Mouse (Mus musculus): Measurements from ENCODE around the gene Trank1. TPM values are rescaled to one million over a fixed set of nuclear protein-coding genes. Genes with fewer than 3 reads are reported as not detected.

Gene Trank1
- total and polyA plus RNA-seq, 2 experiments from 2014 or later, result 12.6 to 49.0 TPM

DNA sequence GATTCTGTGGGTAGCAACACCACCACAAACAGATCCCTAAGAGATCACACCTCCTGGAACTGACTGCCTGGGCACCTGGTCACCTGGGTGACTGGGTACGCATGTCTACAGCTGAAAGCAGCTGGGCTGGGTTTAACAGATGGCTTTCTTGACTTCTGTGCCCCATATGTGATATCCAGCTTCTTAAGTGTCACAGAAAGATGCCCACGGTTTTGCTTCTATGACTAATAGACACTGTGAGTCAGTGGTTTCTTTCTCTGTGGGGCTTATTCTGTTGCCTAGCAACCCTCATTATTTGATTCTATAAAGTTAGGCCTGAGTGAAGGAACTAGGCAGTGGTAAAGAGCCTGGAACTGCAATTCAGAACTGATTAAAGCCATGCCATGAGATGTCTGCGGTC lies 72.2 kb downstream of the Trank1 start:
- H3K27me3 ChIP-seq (ENCODE audit: insufficient read depth, low read length), result no peaks in the 10 kb centered on the region
- H3K36me3 ChIP-seq (ENCODE audit: insufficient read depth, low read length), result no peaks in the 10 kb centered on the region; the same call in 1 of the 2 replicates
- H3K4me3 ChIP-seq (ENCODE audit: low read length), result no peak overlapping the region
- TF ChIP-seq CTCF (IDR thresholded peaks at IDR 0.05; ENCODE audit: low read depth), result no peak
- H3K27ac ChIP-seq, result peak overlapping the region; percentile 41
- no peak overlapping the region for H3K4me2 ChIP-seq (ENCODE audit: low read depth, low read length)
- no peaks in the 10 kb centered on the region for H3K9me3 ChIP-seq (ENCODE audit: low read length)
- H3K4me1 ChIP-seq (ENCODE audit: insufficient read depth, low read length), result peaks cover 10% of the 10 kb centered on the region; the same call in 1 of the 2 replicates
- ATAC-seq (peak; percentile 50), DNase-seq (ENCODE audit: low spot score) (peak; percentile 56)
- 44% methylated on average over 3 of the region's 3 CpGs for WGBS
- no peak overlapping the region for H3K9ac ChIP-seq (replicated peaks; ENCODE audit: low read length)

DNA sequence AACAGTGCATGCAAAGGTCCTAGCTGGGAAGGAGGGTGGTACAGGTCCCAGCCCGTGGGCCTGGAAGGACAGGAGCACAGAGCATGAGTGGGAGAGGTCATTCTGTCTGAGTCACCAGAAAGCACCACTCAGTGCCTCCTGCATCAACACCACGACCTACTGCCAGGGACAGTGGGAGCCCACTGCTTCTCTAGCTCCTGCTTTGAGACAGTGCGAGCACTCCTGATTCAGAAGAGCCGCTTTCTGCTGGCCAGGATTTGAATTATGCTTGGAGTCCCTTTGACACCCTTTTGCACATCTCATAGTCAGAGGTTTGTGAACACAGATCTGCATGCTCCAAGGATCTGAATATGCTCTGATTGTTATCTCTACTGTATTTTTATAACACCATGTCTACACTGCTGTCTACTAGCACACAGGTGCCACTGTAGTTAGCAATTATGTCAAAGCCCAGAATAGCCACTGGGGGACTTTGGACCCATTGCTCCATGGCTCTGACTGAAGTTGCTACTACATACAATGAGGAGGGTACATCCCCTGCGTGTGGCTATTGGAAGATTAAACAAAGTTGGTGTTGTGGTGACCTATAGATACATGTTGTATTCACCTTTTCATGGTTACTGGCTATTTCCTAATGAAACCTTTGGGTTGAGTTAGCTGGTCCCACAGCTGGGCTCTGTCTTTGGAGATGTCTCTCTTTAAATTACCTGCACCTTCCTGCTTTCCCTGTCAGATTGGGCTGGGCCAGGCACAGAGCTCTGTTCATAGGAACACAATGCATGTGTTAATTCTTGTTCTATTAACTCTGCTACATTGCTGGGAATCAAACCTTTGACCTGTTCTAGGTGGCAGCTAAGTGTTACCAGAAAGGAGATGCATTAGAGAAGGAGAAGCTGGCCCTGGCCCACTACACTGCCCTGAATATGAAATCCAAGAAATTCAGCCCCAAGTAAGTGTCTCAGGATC lies 74.3 kb downstream of the Trank1 start:
- no peak for DNase-seq (ENCODE audit: low spot score)
- Histone ChIP-seq H3K9ac (replicated peaks; ENCODE audit: low read length) (no peak overlapping the region), H3K9me3 (ENCODE audit: low read length) (no peaks in the 10 kb centered on the region), H3K36me3 (ENCODE audit: insufficient read depth, low read length) (no peaks in the 10 kb centered on the region), H3K4me3 (ENCODE audit: low read length) (no peak overlapping the region), H3K4me2 (ENCODE audit: low read depth, low read length) (no peak overlapping the region), H3K27ac (no peak overlapping the region), H3K27me3 (ENCODE audit: insufficient read depth, low read length) (no peaks in the 10 kb centered on the region), H3K4me1 (ENCODE audit: insufficient read depth, low read length) (peaks cover 10% of the 10 kb centered on the region; the same call in 1 of the 2 replicates)
- no peak for TF ChIP-seq CTCF (IDR thresholded peaks at IDR 0.05; ENCODE audit: low read depth)
- ATAC-seq, result no peak
- WGBS, result 86% methylated on average over 5 of the region's 5 CpGs

DNA sequence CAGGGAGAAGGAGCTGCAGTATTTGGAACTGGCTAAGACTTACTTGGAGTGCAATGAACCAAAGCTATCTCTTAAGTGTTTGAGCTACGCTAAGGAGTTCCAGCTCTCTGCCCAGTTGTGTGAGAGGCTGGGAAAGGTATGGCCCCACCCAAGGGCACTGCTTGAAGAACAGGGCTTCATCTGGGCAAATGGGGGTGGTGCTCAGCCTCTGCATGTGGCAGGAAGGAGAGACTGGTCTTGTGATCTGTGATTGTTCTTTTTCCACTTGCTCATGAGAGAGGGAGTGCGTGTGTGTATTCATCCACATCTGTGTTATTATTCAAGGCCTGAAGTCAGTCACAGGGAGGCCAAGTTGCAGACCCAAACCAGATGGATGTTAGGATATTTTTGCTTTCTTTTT lies 75.0 kb downstream of the Trank1 start:
- H3K27me3 ChIP-seq (ENCODE audit: insufficient read depth, low read length), result no peaks in the 10 kb centered on the region
- no peak overlapping the region for H3K9ac ChIP-seq (replicated peaks; ENCODE audit: low read length)
- no peak overlapping the region for H3K4me2 ChIP-seq (ENCODE audit: low read depth, low read length)
- no peak overlapping the region for H3K27ac ChIP-seq
- peaks cover 10% of the 10 kb centered on the region; the same call in 1 of the 2 replicates for H3K4me1 ChIP-seq (ENCODE audit: insufficient read depth, low read length)
- TF ChIP-seq CTCF (IDR thresholded peaks at IDR 0.05; ENCODE audit: low read depth), result no peak
- no peak for ATAC-seq
- WGBS, result 75% methylated on average over 2 of the region's 2 CpGs
- no peak overlapping the region for H3K4me3 ChIP-seq (ENCODE audit: low read length)
- H3K9me3 ChIP-seq (ENCODE audit: low read length), result no peaks in the 10 kb centered on the region
- no peaks in the 10 kb centered on the region for H3K36me3 ChIP-seq (ENCODE audit: insufficient read depth, low read length)
- DNase-seq (ENCODE audit: low spot score), result no peak

DNA sequence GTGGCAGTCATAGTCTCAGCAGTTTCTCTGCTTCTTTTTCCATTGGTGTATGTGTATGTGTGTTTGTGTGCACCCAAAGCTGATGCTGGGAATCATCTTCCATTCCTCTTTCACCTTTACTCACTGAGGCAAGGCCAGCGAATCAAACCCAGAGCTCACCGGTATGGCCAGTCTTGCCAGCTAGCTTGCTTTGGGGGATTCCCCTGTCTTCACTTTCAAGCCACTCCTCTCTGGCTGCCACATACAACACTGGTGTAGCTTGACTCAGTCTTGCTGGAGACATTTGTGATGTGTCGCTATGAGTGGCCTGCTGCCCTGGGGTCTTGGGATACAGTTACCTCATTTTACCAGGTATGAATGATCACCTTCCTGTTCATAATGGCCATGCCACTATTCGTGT lies 76.0 kb downstream of the Trank1 start:
- 86% methylated on average over 4 of the region's 4 CpGs for WGBS
- TF ChIP-seq CTCF (IDR thresholded peaks at IDR 0.05; ENCODE audit: low read depth), result no peak
- no peak for DNase-seq (ENCODE audit: low spot score)
- Histone ChIP-seq H3K9me3 (ENCODE audit: low read length) (no peaks in the 10 kb centered on the region), H3K4me2 (ENCODE audit: low read depth, low read length) (no peak overlapping the region), H3K9ac (replicated peaks; ENCODE audit: low read length) (no peak overlapping the region), H3K4me3 (ENCODE audit: low read length) (no peak overlapping the region), H3K27ac (no peak overlapping the region), H3K27me3 (ENCODE audit: insufficient read depth, low read length) (no peaks in the 10 kb centered on the region), H3K36me3 (ENCODE audit: insufficient read depth, low read length) (no peaks in the 10 kb centered on the region), H3K4me1 (ENCODE audit: insufficient read depth, low read length) (peaks cover 10% of the 10 kb centered on the region; the same call in 1 of the 2 replicates)
- no peak for ATAC-seq

DNA sequence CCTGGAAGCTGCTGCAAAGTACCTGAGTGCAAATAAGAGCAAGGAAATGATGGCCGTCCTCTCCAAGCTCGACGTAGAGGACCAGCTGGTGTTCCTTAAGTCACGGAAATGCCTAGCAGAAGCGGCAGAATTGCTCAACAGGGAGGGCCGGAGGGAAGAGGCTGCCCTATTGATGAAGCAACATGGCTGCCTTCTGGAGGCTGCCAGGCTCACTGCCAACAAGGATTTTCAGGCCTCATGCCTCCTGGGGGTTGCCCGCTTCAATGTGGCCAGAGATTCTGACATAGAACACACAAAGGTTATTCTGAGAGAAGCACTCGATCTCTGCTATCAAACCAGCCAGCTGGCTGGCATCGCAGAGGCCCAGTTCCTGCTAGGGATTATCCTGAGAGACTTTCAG lies 78.5 kb downstream of the Trank1 start:
- ATAC-seq (no peak), DNase-seq (ENCODE audit: low spot score) (peak; percentile 72)
- Histone ChIP-seq H3K4me3 (ENCODE audit: low read length) (no peak overlapping the region), H3K36me3 (ENCODE audit: insufficient read depth, low read length) (no peaks in the 10 kb centered on the region), H3K4me1 (ENCODE audit: insufficient read depth, low read length) (no peaks in the 10 kb centered on the region), H3K9me3 (ENCODE audit: low read length) (no peaks in the 10 kb centered on the region), H3K4me2 (ENCODE audit: low read depth, low read length) (no peak overlapping the region), H3K27me3 (ENCODE audit: insufficient read depth, low read length) (no peaks in the 10 kb centered on the region), H3K9ac (replicated peaks; ENCODE audit: low read length) (no peak overlapping the region), H3K27ac (0 out of 2 replicates have a peak overlapping the region, but pooled peaks have one; percentile 2)
- no peak for TF ChIP-seq CTCF (IDR thresholded peaks at IDR 0.05; ENCODE audit: low read depth)
- 40% methylated on average over 9 of the region's 9 CpGs for WGBS

DNA sequence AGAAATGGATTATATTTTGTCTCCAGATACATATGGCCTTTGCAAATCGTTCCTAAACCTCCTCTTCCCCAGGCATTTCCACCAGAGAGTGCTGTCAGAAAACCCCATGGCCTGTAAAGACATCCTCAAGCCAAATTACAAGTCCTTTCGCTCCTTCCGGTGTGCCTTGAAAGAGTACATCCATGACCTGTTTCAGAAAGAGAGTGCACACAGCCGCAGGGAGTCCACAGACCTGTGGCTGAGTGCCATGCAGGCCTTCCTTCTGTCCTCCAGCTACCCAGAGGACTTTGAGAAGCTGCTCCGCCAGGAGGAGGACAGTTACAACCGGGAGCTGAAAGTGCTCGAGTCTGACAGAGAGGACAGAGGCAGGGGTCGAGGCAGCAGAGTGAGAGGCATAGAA lies 79.5 kb downstream of the Trank1 start:
- TF ChIP-seq CTCF (IDR thresholded peaks at IDR 0.05; ENCODE audit: low read depth), result no peak
- H3K4me1 ChIP-seq (ENCODE audit: insufficient read depth, low read length), result no peaks in the 10 kb centered on the region
- no peak overlapping the region for H3K9ac ChIP-seq (replicated peaks; ENCODE audit: low read length)
- 79% methylated on average over 8 of the region's 8 CpGs for WGBS
- H3K36me3 ChIP-seq (ENCODE audit: insufficient read depth, low read length), result no peaks in the 10 kb centered on the region; the same call in 1 of the 2 replicates
- H3K27ac ChIP-seq, result no peak overlapping the region
- ATAC-seq (no peak), DNase-seq (ENCODE audit: low spot score) (no peak)
- no peaks in the 10 kb centered on the region for H3K27me3 ChIP-seq (ENCODE audit: insufficient read depth, low read length)
- no peak overlapping the region for H3K4me3 ChIP-seq (ENCODE audit: low read length)
- no peaks in the 10 kb centered on the region for H3K9me3 ChIP-seq (ENCODE audit: low read length)
- H3K4me2 ChIP-seq (ENCODE audit: low read depth, low read length), result no peak overlapping the region
